Mouse (Mus musculus) forebrain, embryonic 11.5 days (tissue): ENCODE results near the gene Fcor. TPM values are rescaled to one million over a fixed set of nuclear protein-coding genes. Genes with fewer than 3 reads are reported as not detected.

Experiments used
- ATAC-seq: fragments of 200-750 bp; cut with Nextera tagmentation; replicated peaks from 2 replicates; pipeline ENCODE4 v1.8.0; 2017; ENCODE audit warnings: moderate TSS enrichment; ENCODE audit not compliant: low FRiP score
- DNase-seq: peaks from one replicate; pipeline ENCODE4 v3.0.0-alpha.2; 2017; ENCODE audit warnings: low spot score
- H3K27ac ChIP-seq: fragments of 300-500 bp; sonication (generic); 2 replicates; pipeline ENCODE4 v1.5.1; 2014; ENCODE audit warnings: low read depth, low read length
- H3K27me3 ChIP-seq: fragments of 300-500 bp; sonication (generic); 2 replicates; pipeline ENCODE4 v1.6.1; 2014; ENCODE audit warnings: mild to moderate bottlenecking, low read length, mixed read lengths; ENCODE audit not compliant: control insufficient read depth, insufficient read depth
- H3K36me3 ChIP-seq: fragments of 300-500 bp; sonication (generic); 2 replicates; pipeline ENCODE4 v1.6.1; 2014; ENCODE audit warnings: mild to moderate bottlenecking, low read length, moderate library complexity, mixed read lengths; ENCODE audit not compliant: control insufficient read depth, insufficient read depth
- H3K4me1 ChIP-seq: fragments of 300-500 bp; sonication (generic); replicated peaks from 2 replicates; pipeline ENCODE4 v1.6.1; 2014; ENCODE audit warnings: low read length, mixed read lengths; ENCODE audit not compliant: control insufficient read depth, insufficient read depth
- H3K4me2 ChIP-seq: fragments of 300-500 bp; sonication (generic); 2 replicates; pipeline ENCODE4 v1.6.1; 2014; ENCODE audit warnings: low read depth, mild to moderate bottlenecking, low read length, moderate library complexity, mixed read lengths; ENCODE audit not compliant: severe bottlenecking
- H3K4me3 ChIP-seq: fragments of 300-500 bp; sonication (generic); 2 replicates; pipeline ENCODE4 v1.5.1; 2014; ENCODE audit warnings: low read depth, low read length
- H3K9ac ChIP-seq: fragments of 300-500 bp; sonication (generic); 2 replicates; pipeline ENCODE4 v1.6.1; 2014; ENCODE audit warnings: low read length
- H3K9me3 ChIP-seq: fragments of 300-500 bp; sonication (generic); 2 replicates; pipeline ENCODE4 v1.6.1; 2016; ENCODE audit warnings: low read length, mixed read lengths; ENCODE audit not compliant: control insufficient read depth
- WGBS: fragments of 180-500 bp; shearing (Covaris S2); extraction: QIAGEN DNeasy Blood & Tissue Kit; methylation state at CpG from one replicate; pipeline ENCODE4 v1.1.7; 2014; 5-methylcytosine and 5-hydroxymethylcytosine counted together
- polyA plus RNA-seq: library from polyadenylated mRNA; unstranded; fragments of >200 nt; fragmentation: Nextera tagmentation; extraction: Ambion mirVana; gene quantifications from 2 replicates; pipeline ENCODE4 v1.2.1, GENCODE M21; 2014

The Fcor gene
- polyA plus RNA-seq, 1 experiment from 2014 or later = 12.1 TPM

DNA sequence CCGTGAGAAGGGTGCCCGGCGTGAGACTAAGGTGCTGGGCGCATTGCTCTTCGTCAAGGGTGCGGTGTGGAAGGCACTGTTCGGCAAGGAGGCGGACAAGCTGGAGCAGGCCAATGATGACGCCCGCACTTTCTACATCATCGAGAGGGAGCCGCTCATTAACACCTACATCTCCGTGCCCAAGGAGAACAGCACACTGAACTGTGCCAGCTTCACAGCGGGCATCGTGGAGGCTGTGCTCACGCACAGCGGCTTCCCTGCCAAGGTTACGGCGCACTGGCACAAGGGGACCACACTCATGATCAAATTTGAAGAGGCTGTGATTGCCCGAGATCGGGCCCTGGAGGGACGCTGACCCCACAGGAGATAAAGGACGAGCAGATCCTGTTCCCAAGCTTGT lies 7.1 kb upstream of the Fcor start:
- ATAC-seq = no peak
- Histone ChIP-seq H3K4me2 (no peak overlapping the region), H3K9me3 (no peaks in the 10 kb centered on the region), H3K4me1 (peaks cover 3% of the 10 kb centered on the region; the same call in 1 of the 2 replicates), H3K36me3 (peaks cover 7% of the 10 kb centered on the region), H3K9ac (no peak overlapping the region), H3K27me3 (no peaks in the 10 kb centered on the region), H3K4me3 (no peak overlapping the region), H3K27ac (no peak overlapping the region)
- no peak for DNase-seq
- WGBS = 94% methylated on average over 23 of the region's 23 CpGs

DNA sequence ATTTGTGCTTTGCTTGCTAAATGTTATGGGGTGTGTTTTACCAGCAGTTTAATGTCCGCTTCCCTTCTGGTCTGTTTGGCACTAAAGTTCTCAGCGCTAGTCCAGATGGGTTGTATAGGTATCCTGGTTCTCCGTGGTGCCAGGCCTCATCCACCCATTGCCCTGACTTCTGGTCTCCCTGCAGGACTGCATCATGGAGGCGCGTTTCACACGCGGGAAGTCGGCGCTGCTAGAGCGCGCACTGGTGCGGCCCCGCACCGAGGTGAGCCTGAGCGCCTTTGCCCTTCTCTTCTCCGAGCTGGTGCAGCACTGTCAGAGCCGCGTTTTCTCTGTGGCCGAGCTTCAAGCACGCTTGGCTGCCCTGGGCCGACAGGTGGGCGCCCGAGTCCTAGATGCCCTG lies 6.7 kb upstream of the Fcor start:
- DNase-seq = no peak

DNA sequence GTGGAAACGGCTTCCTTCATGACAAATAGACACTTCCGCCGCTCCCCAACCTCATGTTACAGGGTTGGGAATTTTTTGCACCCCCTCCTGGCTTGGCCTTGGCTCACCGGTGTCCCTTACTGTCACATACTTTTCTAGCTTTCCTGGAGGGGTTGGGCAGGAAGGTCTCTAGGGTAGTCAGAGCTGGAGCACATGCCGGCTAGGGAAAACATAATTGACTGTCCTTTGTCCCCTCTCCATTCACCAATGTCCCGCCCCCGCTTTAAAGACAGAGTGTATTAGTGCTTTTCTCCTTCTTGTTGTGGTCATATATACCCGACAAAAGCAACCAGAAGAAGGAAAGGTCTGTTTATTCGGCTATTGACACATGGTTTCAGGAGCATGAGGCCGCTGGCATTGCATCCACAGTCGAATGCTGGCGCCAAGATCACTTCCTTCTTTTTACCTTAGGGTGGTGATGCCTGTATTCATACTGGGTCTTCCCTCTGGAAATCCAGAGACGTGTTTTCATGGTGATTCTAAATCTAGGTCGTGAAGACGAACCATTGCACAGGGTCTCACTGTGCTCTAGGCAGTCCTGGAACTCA lies 4.9 kb upstream of the Fcor start:
- H3K27ac ChIP-seq = peak overlapping the region; percentile 84
- H3K36me3 ChIP-seq = peaks cover 7% of the 10 kb centered on the region
- H3K4me3 ChIP-seq = peak overlapping the region; percentile 90
- H3K4me1 ChIP-seq = peaks cover 3% of the 10 kb centered on the region; the same call in 1 of the 2 replicates
- peak overlapping the region; percentile 80 for H3K4me2 ChIP-seq
- 6% methylated on average over 15 of the region's 15 CpGs for WGBS
- H3K9ac ChIP-seq = peak overlapping the region; percentile 97
- peak; percentile 4; the same call in 1 of the 2 replicates for ATAC-seq
- no peak for DNase-seq
- H3K9me3 ChIP-seq = no peaks in the 10 kb centered on the region
- H3K27me3 ChIP-seq = no peaks in the 10 kb centered on the region

More for the DNA sequence above, 6.7 kb upstream of the Fcor start:
- H3K4me2 ChIP-seq = no peak overlapping the region
- H3K36me3 ChIP-seq = peaks cover 7% of the 10 kb centered on the region
- no peaks in the 10 kb centered on the region for H3K9me3 ChIP-seq
- ATAC-seq = no peak
- no peak overlapping the region for H3K9ac ChIP-seq
- no peak overlapping the region for H3K27ac ChIP-seq
- no peaks in the 10 kb centered on the region for H3K27me3 ChIP-seq
- H3K4me3 ChIP-seq = no peak overlapping the region
- peaks cover 3% of the 10 kb centered on the region; the same call in 1 of the 2 replicates for H3K4me1 ChIP-seq
- 98% methylated on average over 23 of the region's 23 CpGs for WGBS

DNA sequence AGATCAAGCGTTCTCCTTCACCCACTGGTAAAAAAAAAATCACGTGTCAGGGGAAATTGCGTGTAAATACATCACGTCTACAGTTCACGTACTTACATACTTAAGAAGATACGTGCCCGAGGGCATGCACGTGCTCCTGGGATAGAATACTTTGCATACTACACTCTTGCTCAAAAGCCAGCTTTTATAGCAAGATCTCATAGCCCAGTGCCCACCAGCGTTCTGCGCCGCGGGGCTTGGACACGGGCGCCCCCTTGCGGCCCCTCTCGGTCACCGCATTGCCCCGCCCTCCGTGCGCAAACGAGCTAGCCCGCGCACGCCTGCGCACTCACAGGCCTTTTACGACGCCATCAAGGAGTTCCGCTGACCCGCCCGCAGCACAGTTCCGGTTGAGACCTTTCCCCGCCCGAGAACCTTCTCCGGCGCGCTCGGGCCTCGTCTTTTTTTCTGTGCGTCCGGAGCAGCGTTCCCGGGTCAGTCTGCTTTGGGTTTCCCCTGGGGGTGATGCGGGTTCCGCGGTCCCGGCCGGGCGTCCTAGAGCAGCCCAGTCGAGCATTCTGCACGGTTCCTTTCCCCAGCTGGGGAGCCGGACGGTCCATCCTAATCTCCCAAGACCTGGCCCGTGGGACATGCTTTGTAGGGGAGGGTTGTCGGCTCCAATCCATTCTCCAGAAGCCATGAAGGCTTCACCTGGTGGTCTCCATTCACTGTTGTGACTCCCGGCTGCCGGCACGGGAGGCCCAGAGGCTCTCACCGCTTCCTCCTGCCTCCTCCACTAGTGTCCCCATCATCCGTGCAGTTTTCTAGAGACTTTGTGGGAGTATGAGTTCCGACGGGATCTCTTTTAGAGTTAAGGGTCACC lies 4.2 kb upstream of the Fcor start, which contains the start of gene Trappc5:
Gene Trappc5 (plus strand): TSS at position 169 of the 862 bp plus-strand sequence.
- Histone ChIP-seq H3K4me2 (peak within 1 kb of the TSS; percentile 80), H3K4me1 (peaks cover 3% of the 10 kb centered on the region; the same call in 1 of the 2 replicates), H3K27me3 (no peaks in the 10 kb centered on the region), H3K9me3 (no peaks in the 10 kb centered on the region), H3K9ac (peak within 1 kb of the TSS; percentile 97), H3K4me3 (peak within 1 kb of the TSS; percentile 90), H3K27ac (peak within 1 kb of the TSS; percentile 84), H3K36me3 (peaks cover 7% of the 10 kb centered on the region)
- WGBS = 1% methylated on average over 61 of the region's 61 CpGs
- ATAC-seq (peak; percentile 82), DNase-seq (peak; percentile 96)

DNA sequence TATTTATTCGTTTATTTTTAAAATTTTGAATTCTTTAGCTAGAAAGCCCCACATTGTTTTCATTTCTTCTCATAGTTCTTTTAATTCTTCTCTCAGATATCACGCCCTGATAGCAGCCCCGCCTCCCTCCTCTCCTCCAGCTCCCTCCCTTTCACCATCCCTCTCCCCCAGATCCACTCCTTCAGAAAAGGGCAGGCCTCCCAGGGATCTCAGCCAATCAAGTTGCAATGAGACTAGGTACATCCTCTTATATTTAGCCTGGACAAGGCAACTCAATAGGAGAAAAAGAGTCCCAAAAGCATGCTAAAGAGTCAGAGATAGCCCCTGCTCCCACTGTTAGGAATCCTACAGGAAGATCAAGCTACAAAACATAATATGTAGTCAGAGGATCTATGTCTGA lies 2.5 kb upstream of the Fcor start:
- peaks cover 3% of the 10 kb centered on the region; the same call in 1 of the 2 replicates for H3K4me1 ChIP-seq
- H3K9ac ChIP-seq = no peak overlapping the region
- H3K4me2 ChIP-seq = no peak overlapping the region
- no peak for DNase-seq
- H3K9me3 ChIP-seq = no peaks in the 10 kb centered on the region
- ATAC-seq = no peak
- H3K4me3 ChIP-seq = no peak overlapping the region
- H3K36me3 ChIP-seq = peaks cover 7% of the 10 kb centered on the region
- no peak overlapping the region for H3K27ac ChIP-seq
- WGBS = 57% methylated on average over 3 of the region's 3 CpGs
- H3K27me3 ChIP-seq = no peaks in the 10 kb centered on the region

DNA sequence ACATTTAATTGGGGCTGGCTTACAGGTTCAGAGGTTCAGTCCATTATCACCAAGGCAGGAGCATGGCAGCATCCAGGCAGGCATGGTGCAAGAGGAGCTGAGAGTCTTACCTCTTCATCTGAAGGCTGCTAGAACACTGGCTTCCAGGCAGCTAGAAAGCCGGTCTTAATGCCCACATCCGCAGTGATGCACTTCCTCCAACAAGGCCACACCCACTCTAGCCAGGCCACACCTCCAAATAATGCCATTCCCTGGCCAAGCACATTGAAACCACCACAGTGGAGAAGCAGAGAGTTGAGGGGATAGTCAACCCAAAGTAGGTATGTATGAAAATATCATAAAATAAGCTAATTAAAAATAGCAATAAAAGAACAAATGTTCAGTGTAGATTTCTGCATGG lies 1.8 kb downstream of the Fcor start:
- H3K9ac ChIP-seq = no peak overlapping the region
- no peaks in the 10 kb centered on the region for H3K36me3 ChIP-seq
- no peaks in the 10 kb centered on the region for H3K9me3 ChIP-seq
- H3K27me3 ChIP-seq = no peaks in the 10 kb centered on the region
- ATAC-seq (no peak), DNase-seq (no peak)
- no peaks in the 10 kb centered on the region for H3K4me1 ChIP-seq
- H3K27ac ChIP-seq = no peak overlapping the region
- H3K4me3 ChIP-seq = no peak overlapping the region
- H3K4me2 ChIP-seq = no peak overlapping the region
- 88% methylated on average over 2 of the region's 2 CpGs for whole genome bisulfite sequencing

DNA sequence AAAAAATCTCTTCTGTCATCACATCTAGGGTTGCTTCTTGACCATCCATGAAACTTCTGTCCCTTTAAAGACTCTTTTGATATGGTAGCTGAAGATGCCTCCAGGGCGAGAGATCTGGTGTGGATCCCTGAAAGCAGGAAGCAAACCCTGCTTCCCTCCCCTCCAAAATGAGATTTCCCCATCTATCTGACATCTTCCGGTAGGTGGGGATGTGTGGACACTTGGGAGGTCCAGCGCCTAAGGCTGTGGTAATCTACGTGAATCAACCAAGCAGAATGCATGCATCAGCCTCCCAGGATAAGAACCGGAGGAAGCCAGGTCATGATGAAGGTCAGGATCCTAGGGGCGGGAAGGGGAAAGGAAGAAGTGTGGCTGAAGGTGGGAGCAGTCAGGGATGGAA lies 6.7 kb downstream of the Fcor start, which contains the start of gene Mcemp1:
Gene Mcemp1 (plus strand): TSS at position 248 of the 400 bp plus-strand sequence.
- no peaks in the 10 kb centered on the region for H3K27me3 ChIP-seq
- ATAC-seq (no peak), DNase-seq (no peak)
- H3K27ac ChIP-seq = no peak within 1 kb of the TSS
- no peak within 1 kb of the TSS for H3K9ac ChIP-seq
- 76% methylated on average over 6 of the region's 6 CpGs for WGBS
- no peaks in the 10 kb centered on the region for H3K4me1 ChIP-seq
- no peak within 1 kb of the TSS for H3K4me3 ChIP-seq
- no peak within 1 kb of the TSS for H3K4me2 ChIP-seq
- no peaks in the 10 kb centered on the region for H3K9me3 ChIP-seq
- no peaks in the 10 kb centered on the region for H3K36me3 ChIP-seq

DNA sequence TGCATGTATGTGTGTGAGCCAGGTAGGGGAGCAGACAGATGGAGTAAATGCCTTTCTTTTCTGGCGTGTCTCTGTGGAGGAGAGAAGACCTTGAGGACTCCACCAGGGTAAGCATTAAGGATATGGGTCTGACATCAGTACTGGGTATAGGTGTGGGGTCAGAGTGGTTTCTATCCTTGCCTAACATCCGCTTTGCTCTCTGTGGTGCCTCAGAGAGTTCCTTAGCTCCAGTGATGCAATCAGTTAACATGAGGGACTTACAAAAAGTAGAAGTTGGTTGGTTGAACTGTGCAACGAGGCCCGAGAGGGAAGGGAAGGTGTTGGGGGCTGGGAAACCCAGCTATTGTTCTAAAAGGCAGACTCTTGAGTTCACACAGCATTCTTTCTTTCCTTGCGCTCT lies 7.8 kb downstream of the Fcor start:
- no peaks in the 10 kb centered on the region for H3K4me1 ChIP-seq
- 75% methylated on average over 5 of the region's 5 CpGs for WGBS

More for the DNA sequence above, 7.8 kb downstream of the Fcor start:
- DNase-seq (no peak), ATAC-seq (no peak)
- H3K4me2 ChIP-seq = no peak overlapping the region
- H3K4me3 ChIP-seq = no peak overlapping the region
- H3K9ac ChIP-seq = no peak overlapping the region
- no peaks in the 10 kb centered on the region for H3K36me3 ChIP-seq
- no peaks in the 10 kb centered on the region for H3K27me3 ChIP-seq
- H3K27ac ChIP-seq = no peak overlapping the region
- H3K9me3 ChIP-seq = no peaks in the 10 kb centered on the region
